Mouse (Mus musculus): Measurements from ENCODE around the gene Map4k1.
"Not testable (repeated sequence)": the region's sequence is repeated elsewhere in the genome, so short reads cannot be mapped to it uniquely, and the experiment has no call there.

Map4k1 gene

DNA sequence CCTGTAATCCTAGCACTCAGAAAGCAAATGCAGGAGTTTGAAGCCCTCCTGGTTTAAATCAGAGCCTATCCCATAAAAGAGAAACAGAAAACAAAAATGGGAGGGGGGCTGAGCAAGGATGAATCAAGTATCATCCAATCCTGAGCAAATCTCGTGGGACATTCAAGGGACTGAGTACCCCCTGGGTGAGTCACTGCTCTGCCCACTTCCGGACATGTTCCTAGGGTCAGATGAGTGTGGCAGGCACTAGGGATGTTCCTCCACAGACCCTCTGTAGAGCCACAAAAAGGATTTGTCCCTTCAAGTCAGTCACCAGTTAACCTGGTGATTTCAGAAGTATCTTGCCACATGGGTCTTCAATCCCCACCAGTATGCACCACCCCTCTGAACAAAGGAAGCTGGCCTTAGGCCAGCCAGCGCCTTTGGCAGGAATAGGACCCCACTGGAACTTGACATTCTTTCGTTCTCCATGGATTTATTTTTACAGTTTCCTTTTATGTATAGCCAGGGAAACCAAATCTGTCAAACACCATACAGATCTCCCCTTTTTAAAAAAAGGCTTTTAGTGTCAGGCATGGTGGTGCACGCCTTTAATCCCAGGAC, 26.5 kb upstream of the Map4k1 start:
- no peak for DNase-seq (ENCODE audit: low spot score)

GRCm38 (mm10) chr7:28956270-28956669, 25.6 kb upstream of the Map4k1 start:
- DNase-seq (ENCODE audit: low spot score), result no peak

DNA sequence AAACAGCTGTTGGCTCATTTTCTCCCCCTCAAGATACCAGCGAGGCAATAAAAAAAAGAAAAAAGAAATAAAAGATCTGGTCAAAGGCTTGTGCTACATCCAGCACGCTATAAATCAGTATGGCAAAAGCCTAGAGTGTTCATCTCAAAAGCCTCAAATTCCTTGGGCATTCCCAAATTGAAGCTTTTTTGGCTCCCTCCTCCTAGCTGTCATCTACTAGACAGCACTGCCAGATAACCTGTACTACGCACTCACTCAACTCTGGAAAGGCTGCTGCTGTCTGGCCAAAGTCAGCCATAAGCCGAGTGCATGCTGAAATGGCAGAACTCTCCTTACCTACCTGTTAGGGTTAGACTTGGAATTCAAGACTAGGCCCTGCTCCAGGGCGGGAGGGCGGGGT, 24.6 kb upstream of the Map4k1 start:
- no peak for DNase-seq (ENCODE audit: low spot score)

- no peak for DNase-seq (ENCODE audit: low spot score)
Observed at GRCm38 (mm10) chr7:28957997-28958725, 23.7 kb upstream of the Map4k1 start.

DNA sequence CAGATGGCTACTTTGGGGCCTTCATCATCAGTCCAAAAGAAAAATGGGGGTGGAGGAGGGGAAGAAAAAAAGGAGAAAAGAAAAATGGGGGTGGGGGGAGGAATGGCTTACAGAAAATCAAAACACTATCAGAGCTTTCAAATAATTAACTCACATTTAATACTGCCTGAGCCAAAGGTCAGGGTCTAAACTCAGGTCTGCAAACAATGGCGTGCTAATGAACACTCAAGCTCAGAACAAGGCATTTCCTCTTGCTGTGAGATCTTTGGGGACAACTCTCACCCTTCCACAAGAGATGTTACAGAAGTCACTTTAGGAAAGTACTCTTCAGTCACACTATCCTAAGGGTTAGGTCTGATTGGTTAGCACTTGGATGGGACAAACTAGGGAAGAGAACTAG, 23.1 kb upstream of the Map4k1 start:
- no peak for DNase-seq (ENCODE audit: low spot score)

DNA sequence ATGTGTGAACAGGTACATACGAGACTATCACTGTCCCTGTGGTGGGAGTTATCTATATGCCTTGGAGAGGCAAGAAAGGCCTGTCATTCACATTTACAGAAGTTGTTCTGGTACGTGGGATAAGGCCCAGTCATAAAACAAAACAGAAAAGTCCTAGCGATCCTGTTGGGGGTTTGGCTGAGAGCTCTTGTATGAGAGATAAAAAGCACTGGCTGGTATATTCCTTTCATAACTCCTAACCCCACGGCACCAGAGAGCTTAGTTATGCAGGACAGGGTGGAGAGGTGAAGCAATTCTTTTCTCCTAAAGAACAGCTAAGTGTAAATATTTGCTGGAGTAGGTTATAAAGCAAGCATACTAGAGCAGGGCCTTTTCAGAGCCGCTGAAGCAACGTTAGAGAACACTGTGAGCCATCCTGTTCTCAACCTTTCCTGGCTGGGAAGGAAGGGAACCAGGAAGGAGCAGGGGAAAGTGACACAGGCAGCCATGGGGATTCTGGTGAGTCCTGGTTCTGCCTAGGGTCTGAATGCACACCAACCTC, 22.3 kb upstream of the Map4k1 start:
- no peak for DNase-seq (ENCODE audit: low spot score)

DNA sequence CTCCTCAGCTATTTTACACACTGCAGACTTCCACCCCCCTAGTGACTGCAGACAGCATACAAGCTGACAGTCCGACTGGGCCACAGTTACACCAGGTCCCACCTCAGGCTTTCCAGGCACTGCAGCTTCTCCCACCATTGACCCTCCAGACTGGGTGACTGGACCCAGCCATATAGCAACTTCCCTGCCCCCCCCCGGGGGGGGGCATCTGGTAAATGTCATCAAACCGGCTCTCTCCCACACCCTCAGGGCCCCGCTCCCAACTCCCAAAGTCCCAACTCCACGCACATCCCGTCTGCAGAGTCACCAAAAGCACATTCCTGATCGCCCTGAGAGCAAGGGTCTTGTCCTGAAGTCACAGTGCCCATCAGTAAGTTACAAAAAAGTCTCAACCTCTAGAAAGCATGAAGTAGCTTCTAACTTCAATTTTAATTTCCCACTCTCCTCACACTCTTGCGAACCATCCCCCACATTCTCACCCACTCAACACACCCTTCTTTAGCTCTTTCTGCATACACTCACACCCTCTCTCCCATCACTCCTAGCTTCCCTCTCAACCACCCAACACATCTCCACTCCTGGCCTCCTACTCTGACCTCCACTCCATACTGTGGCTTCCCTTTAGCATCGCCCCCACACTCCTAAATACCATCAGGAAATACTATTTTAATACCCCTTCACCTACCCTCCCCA, 21.4 kb upstream of the Map4k1 start:
- DNase-seq (ENCODE audit: low spot score), result no peak

DNA sequence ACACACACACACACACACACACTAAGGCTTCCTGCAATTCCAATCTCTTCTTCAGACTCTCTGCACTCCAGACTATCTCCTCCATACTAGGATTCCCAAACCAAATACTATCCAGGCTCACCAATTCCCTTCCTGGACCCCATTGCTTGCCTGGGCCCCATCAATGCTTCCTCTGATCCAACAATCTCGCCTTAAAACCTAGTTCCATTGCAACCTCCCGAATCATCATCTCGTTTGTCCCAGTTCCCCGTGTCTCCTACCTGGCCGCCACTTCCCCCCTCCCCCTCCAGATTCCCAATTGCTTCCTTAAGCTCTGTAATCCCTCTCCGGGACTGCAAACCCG, 20.3 kb upstream of the Map4k1 start:
- DNase-seq (ENCODE audit: low spot score), result no peak

DNA sequence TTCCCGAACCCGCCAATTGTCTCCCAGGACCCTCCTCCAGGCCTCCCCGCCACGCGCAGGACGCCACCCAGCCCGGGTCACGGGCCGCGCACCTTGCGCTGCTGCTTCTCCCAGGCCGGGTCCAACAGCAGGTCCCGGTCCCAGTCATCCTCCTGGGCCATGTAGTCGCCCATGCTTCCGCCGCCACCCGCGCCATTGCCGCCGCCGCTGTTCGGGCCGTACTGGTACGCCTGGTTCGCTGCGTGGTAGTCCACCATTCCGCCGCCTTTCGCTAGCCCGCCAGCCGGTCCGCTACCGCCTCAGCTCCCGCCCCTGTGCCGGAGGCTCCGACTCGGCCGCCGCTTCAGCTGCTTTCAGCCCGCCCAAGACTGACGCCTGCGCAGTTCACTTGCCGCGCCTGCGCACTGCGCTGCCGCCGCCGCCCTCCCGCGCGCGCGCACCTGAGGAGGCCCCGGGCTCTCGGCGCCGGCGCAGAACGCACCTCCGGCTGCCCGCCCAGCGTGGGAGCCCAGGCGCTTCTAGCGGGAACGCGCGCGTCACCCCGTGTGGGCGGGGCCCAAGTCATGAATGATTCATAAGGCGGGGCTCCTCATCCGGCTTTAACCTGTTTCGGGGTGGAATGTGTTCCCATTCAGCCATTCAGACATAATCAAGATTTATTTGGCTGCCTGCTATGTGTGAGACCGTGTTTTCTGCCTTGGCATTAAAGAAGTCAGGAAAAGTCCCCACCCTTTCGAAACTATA, 19.8 kb upstream of the Map4k1 start, which contains the start of gene Actn4:
Gene Actn4, minus strand, starts transcription at position 414 of the 744 bp plus-strand sequence.
- DNase-seq (ENCODE audit: low spot score), result peak; percentile 99

GRCm38 (mm10) chr7:28963399-28963923, 18.4 kb upstream of the Map4k1 start:
- DNase-seq (ENCODE audit: low spot score), result no peak

DNA sequence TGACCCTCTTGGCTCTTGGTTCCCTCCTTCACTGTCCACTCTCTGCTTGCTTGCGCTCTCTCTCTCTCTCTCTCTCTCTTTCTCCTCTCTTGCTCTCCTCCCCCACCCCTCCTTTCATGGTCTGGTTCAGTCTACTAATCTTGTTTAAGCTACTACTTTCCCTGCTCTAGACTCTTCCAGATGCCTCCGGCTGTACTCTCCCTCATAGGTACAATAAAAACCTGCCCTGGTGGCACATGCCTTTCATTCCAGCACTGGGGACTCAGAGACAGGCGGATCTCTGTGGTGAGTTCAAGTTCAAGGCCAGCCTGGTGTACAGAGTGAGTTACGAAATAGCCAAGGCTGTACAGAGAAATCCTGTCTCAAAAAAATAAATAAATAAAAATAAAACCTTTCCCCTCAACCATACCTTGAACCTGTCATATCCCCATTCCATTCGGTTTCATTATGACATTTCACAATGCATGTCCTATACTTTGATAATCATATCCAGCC, 16.5 kb upstream of the Map4k1 start:
- DNase-seq (ENCODE audit: low spot score), result no peak

GRCm38 (mm10) chr7:28966181-28966580, 15.7 kb upstream of the Map4k1 start:
- no peak for DNase-seq (ENCODE audit: low spot score)

- DNase-seq (ENCODE audit: low spot score), result no peak
Observed at GRCm38 (mm10) chr7:28966751-28967505, 14.9 kb upstream of the Map4k1 start.

DNA sequence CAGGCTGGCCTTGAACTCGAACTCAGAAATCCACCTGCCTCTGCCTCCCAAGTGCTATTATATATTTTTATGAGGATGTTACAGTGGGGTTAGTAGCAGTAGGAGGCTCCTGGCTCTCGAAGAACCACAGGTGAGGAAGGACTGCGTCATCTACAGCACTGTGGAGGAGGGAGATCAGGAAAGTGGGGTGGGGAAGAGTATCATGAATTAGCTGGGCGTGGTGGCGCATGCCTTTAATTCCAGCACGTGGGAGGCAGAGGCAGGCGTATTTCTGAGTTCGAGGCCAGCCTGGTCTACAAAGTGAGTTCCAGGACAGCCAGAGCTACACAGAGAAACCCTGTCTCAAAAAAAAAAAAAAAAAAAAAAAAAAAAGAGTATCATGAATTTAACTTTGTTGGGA, 13.7 kb upstream of the Map4k1 start:
- not testable (repeated sequence) for DNase-seq (ENCODE audit: low spot score)

GRCm38 (mm10) chr7:28969271-28969670, 12.6 kb upstream of the Map4k1 start:
- no peak for DNase-seq (ENCODE audit: low spot score)

- DNase-seq (ENCODE audit: low spot score), result no peak
Observed at GRCm38 (mm10) chr7:28969672-28970394, 12.0 kb upstream of the Map4k1 start.

GRCm38 (mm10) chr7:28971029-28971428, 10.8 kb upstream of the Map4k1 start:
- no peak for DNase-seq (ENCODE audit: low spot score)

- no peak for DNase-seq (ENCODE audit: low spot score)
Observed at GRCm38 (mm10) chr7:28971770-28972269, 10.0 kb upstream of the Map4k1 start.

DNA sequence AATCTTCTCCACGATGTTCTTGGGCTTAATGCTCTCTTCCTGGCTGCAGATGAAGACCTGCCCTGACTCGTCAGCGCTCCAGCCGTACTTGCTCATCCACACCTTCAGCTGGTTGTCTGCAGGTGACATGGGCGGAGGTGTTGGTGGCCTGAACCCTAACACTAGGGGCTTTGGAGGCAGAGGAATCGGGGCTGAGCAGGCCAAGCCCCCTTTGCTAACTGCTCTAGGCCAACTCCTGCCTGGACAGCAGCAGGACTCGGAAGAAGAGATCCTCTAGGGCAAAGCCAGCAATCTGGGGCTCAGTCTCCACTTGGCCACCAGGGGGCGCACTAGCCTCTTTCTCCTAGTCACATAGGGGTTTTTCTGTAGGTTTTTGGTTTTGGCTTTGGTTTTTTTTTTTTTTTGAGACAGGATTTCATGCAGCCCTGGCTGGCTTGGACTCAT, 9.3 kb upstream of the Map4k1 start:
- DNase-seq (ENCODE audit: low spot score), result peak; percentile 85

GRCm38 (mm10) chr7:28973025-28973424, 8.8 kb upstream of the Map4k1 start:
- DNase-seq (ENCODE audit: low spot score), result peak; percentile 30

Measured in embryo, embryonic 10 days (tissue).